Mouse (Mus musculus): ENCODE data around the gene I0C0044D17Rik. TPM values are rescaled to one million over a fixed set of nuclear protein-coding genes. Genes with fewer than 3 reads are reported as not detected.

The I0C0044D17Rik gene
- total RNA-seq, 1 experiment from 2014 or later = not detected

GRCm38 (mm10) chr4:98789861-98790311 is 33.8 kb downstream of the I0C0044D17Rik start:
- no peak for ATAC-seq (replicated peaks; ENCODE audit: insufficient number of reproducible peaks, low FRiP score, low TSS enrichment, poor library complexity, severe bottlenecking)

- ATAC-seq (replicated peaks; ENCODE audit: insufficient number of reproducible peaks, low FRiP score, low TSS enrichment, poor library complexity, severe bottlenecking) = no peak
Measured at GRCm38 (mm10) chr4:98789133-98789765, 34.4 kb downstream of the I0C0044D17Rik start.

- no peak for ATAC-seq (replicated peaks; ENCODE audit: insufficient number of reproducible peaks, low FRiP score, low TSS enrichment, poor library complexity, severe bottlenecking)
Measured at GRCm38 (mm10) chr4:98786281-98786680, 37.4 kb downstream of the I0C0044D17Rik start.

DNA sequence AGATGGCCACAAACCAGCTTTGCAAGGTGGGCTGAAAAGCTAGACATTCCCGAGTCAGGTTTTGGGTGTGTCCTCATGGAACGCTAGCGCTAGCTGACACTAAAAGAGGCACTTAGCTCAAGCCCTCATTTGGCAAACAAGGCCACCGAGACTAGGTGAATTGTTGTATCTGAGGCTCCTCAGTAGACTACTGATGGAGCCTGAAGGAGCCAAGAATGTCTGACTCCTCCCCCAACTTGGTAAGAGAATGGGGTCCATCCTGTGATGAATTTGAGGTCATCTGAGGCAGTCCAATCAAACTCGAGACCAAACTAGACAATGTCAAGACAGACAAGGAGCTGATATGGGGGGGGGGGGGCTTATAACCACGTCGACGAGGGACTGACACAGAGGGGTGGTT is 37.8 kb downstream of the I0C0044D17Rik start:
- no peak for ATAC-seq (replicated peaks; ENCODE audit: insufficient number of reproducible peaks, low FRiP score, low TSS enrichment, poor library complexity, severe bottlenecking)

- ATAC-seq (replicated peaks; ENCODE audit: insufficient number of reproducible peaks, low FRiP score, low TSS enrichment, poor library complexity, severe bottlenecking) = no peak
Measured at GRCm38 (mm10) chr4:98778219-98778618, 45.4 kb downstream of the I0C0044D17Rik start.

DNA sequence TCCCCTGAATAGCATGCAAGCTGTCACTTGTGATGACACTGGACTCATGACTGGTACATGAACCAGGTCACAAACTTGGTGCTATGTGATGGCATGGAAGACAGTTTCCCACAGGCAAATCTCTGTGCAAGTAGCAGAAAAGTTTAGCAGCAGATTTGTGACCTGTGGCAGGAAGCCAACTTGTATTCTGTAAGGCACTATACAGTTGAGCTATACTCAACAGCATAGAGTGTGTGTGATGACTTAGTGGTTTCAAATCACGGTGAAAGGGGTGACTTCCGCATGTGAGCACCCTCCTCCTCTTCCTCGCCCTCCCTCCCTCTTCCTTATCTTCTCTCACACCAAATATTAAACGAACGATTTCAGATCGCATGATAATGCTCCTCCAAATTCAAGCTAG is 46.2 kb downstream of the I0C0044D17Rik start:
- no peak for ATAC-seq (replicated peaks; ENCODE audit: insufficient number of reproducible peaks, low FRiP score, low TSS enrichment, poor library complexity, severe bottlenecking)

DNA sequence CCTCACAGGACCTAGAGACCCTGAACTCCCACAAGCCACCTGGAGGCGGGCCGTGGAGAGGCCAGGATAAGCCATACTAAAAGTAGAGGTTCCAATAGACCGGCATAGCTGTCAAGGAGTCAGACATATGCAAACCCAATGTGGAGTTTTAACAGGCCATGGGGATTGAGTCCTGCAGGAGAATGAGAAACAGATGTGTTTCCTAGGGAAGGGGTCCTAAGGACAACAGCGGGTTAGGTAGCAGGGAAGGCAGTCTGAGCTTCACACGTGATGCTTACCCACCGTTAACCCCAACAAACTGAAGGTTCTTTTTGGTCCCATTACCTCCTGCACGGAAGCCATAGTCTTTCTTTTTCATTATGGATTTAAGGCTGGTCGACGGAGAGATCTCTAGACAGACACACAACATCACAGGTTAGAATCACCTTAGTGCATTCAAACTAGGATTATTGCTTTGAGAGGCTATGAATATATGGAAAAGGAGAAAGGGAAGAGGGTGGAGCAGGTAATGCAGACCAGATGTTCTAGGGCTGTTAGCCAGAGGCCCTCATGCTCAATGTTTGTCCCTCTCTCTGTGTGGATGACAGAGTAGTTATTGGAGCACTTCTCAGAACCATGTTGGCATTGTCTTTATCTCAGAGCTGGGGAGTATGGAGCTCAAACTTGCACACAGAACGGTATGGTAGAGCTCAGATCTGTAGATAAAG is 46.8 kb downstream of the I0C0044D17Rik start:
- no peak for ATAC-seq (replicated peaks; ENCODE audit: insufficient number of reproducible peaks, low FRiP score, low TSS enrichment, poor library complexity, severe bottlenecking)

GRCm38 (mm10) chr4:98773785-98774184 is 49.9 kb downstream of the I0C0044D17Rik start:
- no peak for ATAC-seq (replicated peaks; ENCODE audit: insufficient number of reproducible peaks, low FRiP score, low TSS enrichment, poor library complexity, severe bottlenecking)

Other genes with a start within 250 kb of the I0C0044D17Rik start
- not detected in 3 replicates for gene L1td1, start 97.1 kb downstream of the I0C0044D17Rik start, total RNA-seq (2017)
- gene Kank4, start 6.3 kb downstream of the I0C0044D17Rik start, total RNA-seq (2017) = not detected in 3 replicates
- gene Usp1, start 100.0 kb upstream of the I0C0044D17Rik start, total RNA-seq (2017) = 66.1 to 76.2 TPM (median 71.5 TPM) in 3 replicates
- gene Angptl3, start 207.1 kb upstream of the I0C0044D17Rik start, total RNA-seq (2017) = 0.19 to 2.2 TPM in 2 of 3 replicates, not detected in the other

Measured in monocyte, adult 5-6 weeks (primary cell).